Mouse (Mus musculus): ENCODE results near the gene Crisp1. TPM values are rescaled to one million over a fixed set of nuclear protein-coding genes. Genes with fewer than 3 reads are reported as not detected.

Crisp1 gene
- 69.6 TPM for polyA plus RNA-seq (2014; fragmentation: Illumina TruSeq; extraction: RNeasy Lipid Tissue Mini Kit (QIAGEN cat#74804); ENCODE audit: low read depth, low replicate concordance)

GRCm38 (mm10) chr17:40319062-40319461 lies at the start of gene Crisp1:
Gene Crisp1 (minus strand): TSS chr17:40319207.

Other genes with a start within 250 kb of the Crisp1 start
- gene AC192777.2, start 223.8 kb downstream of the Crisp1 start, polyA plus RNA-seq (2014; fragmentation: Illumina TruSeq; extraction: RNeasy Lipid Tissue Mini Kit (QIAGEN cat#74804); ENCODE audit: low read depth, low replicate concordance) = not detected
- gene Pgk2, start 110.6 kb downstream of the Crisp1 start, polyA plus RNA-seq (2014; fragmentation: Illumina TruSeq; extraction: RNeasy Lipid Tissue Mini Kit (QIAGEN cat#74804); ENCODE audit: low read depth, low replicate concordance) = 1,649 TPM
- gene Crisp3, start 76.9 kb downstream of the Crisp1 start, polyA plus RNA-seq (2014; fragmentation: Illumina TruSeq; extraction: RNeasy Lipid Tissue Mini Kit (QIAGEN cat#74804); ENCODE audit: low read depth, low replicate concordance) = not detected
- gene Esp8, start 200.8 kb upstream of the Crisp1 start, polyA plus RNA-seq (2014; fragmentation: Illumina TruSeq; extraction: RNeasy Lipid Tissue Mini Kit (QIAGEN cat#74804); ENCODE audit: low read depth, low replicate concordance) = not detected
- gene Esp6, start 242.3 kb upstream of the Crisp1 start, polyA plus RNA-seq (2014; fragmentation: Illumina TruSeq; extraction: RNeasy Lipid Tissue Mini Kit (QIAGEN cat#74804); ENCODE audit: low read depth, low replicate concordance) = not detected

Measured in testis, adult 10 weeks (tissue).